Mouse (Mus musculus) MEL (cell line): Measurements from ENCODE around the gene Nlrc4. TPM values are rescaled to one million over a fixed set of nuclear protein-coding genes. Genes with fewer than 3 reads are reported as not detected.
A peak's percentile ranks its signal among the peaks of the same experiment; 100 is the strongest.

ENCODE experiments used
- DNase-seq: peaks from one replicate; pipeline ENCODE4 v3.0.0; 2011; ENCODE audit warnings: low read depth, low spot score
- H3K27ac ChIP-seq: 2 replicates; pipeline ENCODE4 v1.5.1; 2012; ENCODE audit warnings: low read depth, mild to moderate bottlenecking, control low read depth, low read length, moderate library complexity; ENCODE audit not compliant: control insufficient read depth
- H3K27me3 ChIP-seq, 2 experiments: fragments of 150-350 bp in 1 of 2; sonication (generic) in 1 of 2; 2 replicates each; pipeline ENCODE4 v1.6.1; 2012; ENCODE audit warnings: low read length in 2 of 2, mild to moderate bottlenecking in 2 of 2, improper control_type of control experiment in 1 of 2, moderate library complexity in 1 of 2; ENCODE audit not compliant: insufficient read depth in 2 of 2, control insufficient read depth in 1 of 2
- H3K36me3 ChIP-seq, 2 experiments: 2 replicates each; pipeline ENCODE4 v1.6.1; 2012 to 2014; ENCODE audit warnings: low read length in 2 of 2, improper control_type of control experiment in 1 of 2, inconsistent platforms in 1 of 2, mild to moderate bottlenecking in 1 of 2; ENCODE audit not compliant: insufficient read depth in 2 of 2, control insufficient read depth in 1 of 2
- H3K4me1 ChIP-seq, 2 experiments: fragments of 150-350 bp in 1 of 2; sonication (generic) in 1 of 2; 2 replicates each; pipeline ENCODE4 v1.6.1; 2012; ENCODE audit warnings: low read length in 2 of 2, improper control_type of control experiment in 1 of 2, mild to moderate bottlenecking in 1 of 2; ENCODE audit not compliant: insufficient read depth in 2 of 2, control insufficient read depth in 1 of 2
- H3K4me3 ChIP-seq, 2 experiments: fragments of 150-350 bp in 1 of 2; sonication (generic) in 1 of 2; 2 replicates each; pipeline ENCODE4 v1.5.1; 2012; ENCODE audit warnings: low read depth in 2 of 2, low read length in 2 of 2, mild to moderate bottlenecking in 2 of 2, moderate library complexity in 2 of 2, control low read depth in 1 of 2, improper control_type of control experiment in 1 of 2; ENCODE audit not compliant: control insufficient read depth in 1 of 2, insufficient read depth in 1 of 2
- H3K79me2 ChIP-seq: 2 replicates; pipeline ENCODE4 v1.6.1; 2012; ENCODE audit warnings: mild to moderate bottlenecking, low read length, moderate library complexity; ENCODE audit not compliant: control insufficient read depth, poor library complexity, insufficient read depth
- H3K9ac ChIP-seq: 2 replicates; pipeline ENCODE4 v1.6.1; 2012; ENCODE audit warnings: low read depth, mild to moderate bottlenecking, control low read depth, low read length, moderate library complexity; ENCODE audit not compliant: control insufficient read depth, poor library complexity, severe bottlenecking
- H3K9me3 ChIP-seq: fragments of 150-350 bp; sonication (generic); replicated peaks from 2 replicates; pipeline ENCODE4 v1.6.1; 2012; ENCODE audit warnings: mild to moderate bottlenecking, low read length, improper control_type of control experiment, moderate library complexity; ENCODE audit not compliant: insufficient read depth
- CHD1 ChIP-seq: IDR thresholded peaks from 2 replicates; pipeline ENCODE4 v1.6.1; 2012; ENCODE audit warnings: low read depth, mild to moderate bottlenecking, inconsistent platforms, low read length, improper control_type of control experiment
- CHD2 ChIP-seq: IDR thresholded peaks from 2 replicates; pipeline ENCODE4 v1.6.1; 2011; ENCODE audit warnings: low read length, improper control_type of control experiment
- EP300 ChIP-seq, 2 experiments: IDR thresholded peaks; 2 replicates each; pipeline ENCODE4 v1.6.1; 2011; ENCODE audit warnings: improper control_type of control experiment in 2 of 2, low read length in 2 of 2, low read depth in 1 of 2, mild to moderate bottlenecking in 1 of 2
- ETS1 ChIP-seq: IDR thresholded peaks from 2 replicates; pipeline ENCODE4 v1.6.1; 2012; ENCODE audit warnings: low read depth, mild to moderate bottlenecking, inconsistent platforms, low read length, improper control_type of control experiment, moderate library complexity
- HCFC1 ChIP-seq: IDR thresholded peaks from 2 replicates; pipeline ENCODE4 v1.6.1; 2012; ENCODE audit warnings: low read depth, mild to moderate bottlenecking, inconsistent platforms, low read length, improper control_type of control experiment, moderate library complexity
- MAX ChIP-seq: IDR thresholded peaks from 2 replicates; pipeline ENCODE4 v1.6.1; 2011; ENCODE audit warnings: low read length, improper control_type of control experiment
- MEF2A ChIP-seq: IDR thresholded peaks from 2 replicates; pipeline ENCODE4 v1.6.1; 2014; ENCODE audit warnings: low read depth, mild to moderate bottlenecking, inconsistent platforms, low read length, improper control_type of control experiment; ENCODE audit not compliant: poor library complexity, insufficient replicate concordance, severe bottlenecking; ENCODE audit errors: extremely low read depth
- MXI1 ChIP-seq: IDR thresholded peaks from 2 replicates; pipeline ENCODE4 v1.6.1; 2011; ENCODE audit warnings: mild to moderate bottlenecking, low read depth, low read length, improper control_type of control experiment
- MYB ChIP-seq: IDR thresholded peaks from 2 replicates; pipeline ENCODE4 v1.6.1; 2011; ENCODE audit warnings: mild to moderate bottlenecking, low read depth, low read length, improper control_type of control experiment
- MYC ChIP-seq: IDR thresholded peaks from 2 replicates; pipeline ENCODE4 v1.6.1; 2011; ENCODE audit warnings: low read depth, mild to moderate bottlenecking, low read length, improper control_type of control experiment, moderate library complexity
- NELFE ChIP-seq: IDR thresholded peaks from 2 replicates; pipeline ENCODE4 v1.6.1; 2011; ENCODE audit warnings: low read depth, low read length, improper control_type of control experiment
- POLR2AphosphoS2 ChIP-seq: IDR thresholded peaks from 2 replicates; pipeline ENCODE4 v1.6.1; 2011; ENCODE audit warnings: low read length, improper control_type of control experiment
- SIN3A ChIP-seq: IDR thresholded peaks from 2 replicates; pipeline ENCODE4 v1.6.1; 2012; ENCODE audit warnings: low read length, improper control_type of control experiment, inconsistent platforms
- TAL1 ChIP-seq: IDR thresholded peaks from 2 replicates; pipeline ENCODE4 v1.6.1; 2012; ENCODE audit warnings: mild to moderate bottlenecking, inconsistent platforms, low read length, moderate library complexity, mixed read lengths
- TBP ChIP-seq: IDR thresholded peaks from 2 replicates; pipeline ENCODE4 v1.8.0; 2011; ENCODE audit warnings: low read depth, low read length, improper control_type of control experiment
- USF1 ChIP-seq: IDR thresholded peaks from 2 replicates; pipeline ENCODE4 v1.6.1; 2014; ENCODE audit warnings: low read depth, mild to moderate bottlenecking, inconsistent platforms, low read length, improper control_type of control experiment, moderate library complexity
- ZMIZ1 ChIP-seq: IDR thresholded peaks from 2 replicates; pipeline ENCODE4 v1.6.1; 2012; ENCODE audit warnings: low read depth, mild to moderate bottlenecking, inconsistent platforms, low read length, improper control_type of control experiment, moderate library complexity
- polyA plus RNA-seq, 2 experiments: library from polyadenylated mRNA; stranded (reverse) in 1 of 2; unstranded in 1 of 2; fragments of >175 nt in 1 of 2; fragments of >200 nt in 1 of 2; gene quantifications; 2 replicates each; pipeline versions ENCODE4 v1.2.1 to v1.2.4; 2012; ENCODE audit warnings: low replicate concordance in 2 of 2, low read depth in 1 of 2; ENCODE audit not compliant: insufficient read length in 2 of 2, insufficient read depth in 1 of 2, missing spikeins in 1 of 2
- total RNA-seq: library from RNA; depleted of rRNA; stranded (reverse); fragments of 300-350 nt; gene quantifications from 2 replicates; pipeline ENCODE4 v1.2.3, GENCODE M21; 2012

The Nlrc4 gene
- total and polyA plus RNA-seq, 3 experiments, result 0.04 to 0.47 TPM; not detected in 1

DNA sequence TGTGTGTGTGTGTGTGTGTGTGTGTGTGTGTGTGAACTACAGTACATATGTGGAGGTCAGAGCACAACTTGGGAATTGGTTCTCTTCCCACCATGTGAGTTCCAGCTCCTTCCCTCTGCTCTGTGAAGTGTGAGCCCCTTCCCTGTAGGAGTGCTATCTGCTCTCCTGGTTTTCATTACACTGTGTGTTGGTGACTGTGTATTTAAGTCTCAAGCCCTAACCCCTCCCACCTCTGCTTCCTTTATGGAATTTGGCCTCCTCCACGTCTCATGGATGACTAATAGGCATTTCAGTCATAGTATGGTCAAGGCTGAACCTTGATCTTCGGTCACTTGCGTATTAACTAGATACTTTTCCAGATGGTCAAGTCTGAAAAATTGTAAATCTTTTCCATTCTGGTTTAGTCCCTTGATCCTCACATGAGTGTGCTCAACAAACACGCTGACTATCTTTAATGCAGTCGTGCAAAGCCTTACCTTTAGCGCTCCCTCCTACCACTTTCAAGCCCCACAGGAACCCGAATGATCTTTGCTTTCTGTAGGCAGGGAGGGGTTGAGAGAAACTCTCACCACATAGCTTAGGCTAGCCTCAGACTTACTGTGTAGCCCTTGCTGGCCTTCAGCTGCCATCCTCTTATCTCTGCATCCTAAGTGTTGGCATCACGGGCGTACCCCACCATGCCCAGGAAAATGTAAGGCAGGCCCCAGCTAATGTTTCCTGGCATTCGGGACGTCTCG is 56.3 kb downstream of the Nlrc4 start:
- H3K27ac ChIP-seq, result no peak overlapping the region
- no peak overlapping the region for H3K9ac ChIP-seq
- H3K27me3 ChIP-seq, result no peaks in the 10 kb centered on the region
- no peak overlapping the region for H3K4me3 ChIP-seq
- H3K4me1 ChIP-seq, result no peaks in the 10 kb centered on the region
- TF ChIP-seq ZMIZ1 (no peak), POLR2AphosphoS2 (no peak)
- TF ChIP-seq, all 39 proteins: peak for 0
- H3K9me3 ChIP-seq, result no peaks in the 10 kb centered on the region
- H3K79me2 ChIP-seq, result no peaks in the 10 kb centered on the region
- peaks cover 0 to 4% of the 10 kb centered on the region in 2 experiments; a peak in 1 of 4 replicates for H3K36me3 ChIP-seq
- no peak for DNase-seq

- TF ChIP-seq HCFC1, result peak; percentile 50; the same call in 1 of the 2 replicates
- no peak for TF ChIP-seq TAL1
- no peak for TF ChIP-seq CHD2
- no peak for TF ChIP-seq NELFE
- no peak for TF ChIP-seq ETS1
- TF ChIP-seq MAX, result no peak
- TF ChIP-seq EP300 (IDR thresholded peaks at IDR 0.05; ENCODE audit: low read depth in 1 of 2, low read length in 2 of 2), result no peak
- TF ChIP-seq MEF2A, result no peak
- no peak for TF ChIP-seq CHD1
- TF ChIP-seq USF1, result no peak
- TF ChIP-seq SIN3A, result peak; percentile 45; the same call in 1 of the 2 replicates
- TF ChIP-seq MXI1, result no peak
- TF ChIP-seq MYB, result no peak
- no peak for TF ChIP-seq ZMIZ1
- peak; percentile 50; the same call in 1 of the 2 replicates for TF ChIP-seq MYC
- 0 out of 2 replicates have a peak, but pooled peaks have one; percentile 51 for TF ChIP-seq TBP
- TF ChIP-seq, all 39 proteins: peak for 4
- peaks cover 11% of the 10 kb centered on the region for H3K79me2 ChIP-seq
- peak overlapping the region; percentile 95; the same call in 1 of the 2 replicates for H3K9ac ChIP-seq
- H3K9me3 ChIP-seq, result no peaks in the 10 kb centered on the region
- peak; percentile 89 for DNase-seq
- peaks cover under 1 to 3% of the 10 kb centered on the region in 2 experiments; a peak in 3 of 4 replicates for H3K36me3 ChIP-seq
- H3K4me3 ChIP-seq, result peak overlapping the region in 1 of 2 experiments; percentile 87; a peak in 1 of 4 replicates
- peaks cover 2 to 6% of the 10 kb centered on the region in 2 experiments; a peak in 2 of 4 replicates for H3K4me1 ChIP-seq
- H3K27ac ChIP-seq, result no peak overlapping the region
- H3K27me3 ChIP-seq, result no peaks in the 10 kb centered on the region
Measured at GRCm38 (mm10) chr17:74397173-74397572, 61.8 kb downstream of the Nlrc4 start.
